Mouse (Mus musculus): ENCODE measurements around the gene Grk2.

Grk2 gene

DNA sequence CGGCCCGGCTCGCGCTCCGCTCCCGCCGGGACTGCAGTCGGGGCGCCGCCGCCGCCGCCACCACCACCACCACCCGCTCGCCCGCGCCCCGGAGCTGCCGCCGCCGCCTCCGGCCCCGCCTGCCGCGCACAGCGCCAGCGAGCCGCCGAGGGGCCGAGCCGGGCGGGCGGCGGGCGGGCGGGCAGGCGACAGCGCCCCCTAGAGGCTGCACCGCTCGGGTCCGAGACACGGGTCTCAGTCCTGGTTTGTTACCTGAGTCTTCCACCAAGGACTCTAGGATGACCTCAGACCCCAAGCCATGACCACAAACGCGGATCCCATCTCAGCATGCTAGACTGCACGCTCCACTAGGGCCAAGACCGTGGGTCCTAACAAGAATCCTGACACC is at the start of gene Grk2:
Gene Grk2 (minus strand): TSS at position 33 of the 388 bp plus-strand sequence.
- in situ Hi-C loops (cut with MboI, MseI): no loop called here

- in situ Hi-C loops (cut with MboI, MseI): no loop called here
These were observed 43.4 kb upstream of the Grk2 start for GRCm38 (mm10) chr19:4349455-4349854.

GRCm38 (mm10) chr19:4346479-4346878 is 40.5 kb upstream of the Grk2 start:
- in situ Hi-C loops (cut with MboI, MseI): no loop called here

DNA sequence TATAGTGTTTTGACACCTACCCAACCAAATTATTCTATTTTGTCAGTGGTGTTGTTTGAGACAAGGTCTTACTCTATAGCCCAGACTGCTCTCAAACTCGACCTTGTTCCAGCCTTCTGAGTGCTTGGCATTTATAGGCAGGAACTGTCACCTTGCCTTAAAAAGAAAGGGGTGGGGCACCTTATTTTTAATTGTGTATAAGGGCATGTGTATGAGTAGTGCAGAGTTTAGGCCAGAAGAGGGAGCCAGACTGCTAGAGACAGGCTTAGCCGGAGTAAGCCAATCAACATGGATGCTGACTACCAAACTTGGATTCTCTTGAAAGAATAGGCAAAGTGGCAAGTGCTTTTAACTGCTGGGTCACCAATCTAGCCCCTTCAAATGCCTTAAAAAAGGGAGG is 32.1 kb upstream of the Grk2 start:
- in situ Hi-C loops (cut with MboI, MseI): no loop called here

DNA sequence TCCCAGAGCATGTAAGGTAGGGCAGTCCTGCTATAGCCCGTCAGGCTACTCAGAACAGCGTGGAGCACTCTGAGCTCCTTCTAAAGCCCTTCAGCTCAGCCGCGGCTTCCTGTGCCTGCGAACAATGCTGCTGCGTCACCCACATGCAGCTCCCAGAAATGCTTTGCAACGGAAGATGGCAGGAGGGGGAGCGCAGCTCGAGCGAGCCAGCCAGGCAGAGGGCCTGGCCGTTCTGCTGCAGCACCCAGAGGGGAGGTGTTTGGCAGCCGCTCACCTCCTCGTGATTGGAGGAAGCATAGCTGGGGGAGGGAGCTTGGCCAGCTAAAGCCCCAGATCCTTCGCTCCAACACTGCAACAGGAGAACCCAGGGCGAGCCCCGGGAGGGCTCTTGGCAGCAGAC is 27.8 kb upstream of the Grk2 start:
- in situ Hi-C loops (cut with MboI, MseI): no loop called here

DNA sequence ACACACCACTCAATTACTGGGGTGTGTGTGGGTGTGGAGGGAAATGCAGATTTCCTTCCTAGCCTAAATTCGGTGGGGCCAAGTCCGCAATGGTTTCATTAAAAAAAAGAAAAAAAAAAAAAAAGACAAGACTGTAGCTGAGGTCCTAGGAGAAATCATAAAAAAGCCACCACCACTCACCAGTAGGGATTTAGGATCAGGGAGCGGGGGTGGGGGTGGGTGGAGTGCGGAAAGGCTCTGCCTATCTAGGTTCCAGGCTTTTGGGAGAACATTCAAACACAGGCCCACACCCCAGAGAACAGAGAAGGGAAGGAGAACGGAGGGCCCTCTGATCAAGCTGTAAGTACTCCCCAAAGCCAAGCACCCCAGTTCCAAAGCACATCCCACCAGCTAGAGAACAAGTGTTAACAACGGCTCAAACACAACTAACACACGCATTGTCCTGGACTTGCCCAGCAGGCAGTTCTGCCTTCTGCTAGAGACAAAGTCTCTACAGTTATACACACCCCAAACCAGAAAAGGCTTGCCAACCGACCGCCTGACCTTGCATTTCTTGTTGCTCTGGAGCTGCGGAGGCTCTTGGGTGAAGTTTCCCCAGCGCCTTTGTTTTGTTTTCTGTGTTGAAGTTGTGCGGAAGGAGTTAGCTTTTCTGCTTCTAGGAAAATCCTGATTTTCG is 27.2 kb upstream of the Grk2 start:
- in situ Hi-C loops (cut with MboI, MseI): no loop called here

GRCm38 (mm10) chr19:4332653-4333052 is 26.6 kb upstream of the Grk2 start:
- in situ Hi-C loops (cut with MboI, MseI): no loop called here

DNA sequence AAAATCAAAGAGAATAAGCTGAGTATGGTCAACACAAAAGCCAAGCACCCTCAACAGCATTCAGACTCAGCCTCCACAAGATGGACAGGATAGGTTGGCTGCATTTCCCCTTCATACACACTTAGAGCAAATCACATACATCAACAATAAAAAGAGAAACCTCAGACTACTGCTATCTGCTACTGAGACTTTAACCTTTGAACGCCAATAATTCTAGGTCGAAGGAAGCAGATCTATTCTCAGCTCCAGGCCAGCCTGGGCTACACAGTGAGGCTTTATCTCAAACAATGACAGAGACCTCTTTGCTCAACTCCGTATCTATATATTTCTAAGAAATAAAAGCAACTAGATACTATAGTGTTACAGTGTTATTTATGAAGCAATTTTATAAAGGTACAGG is 25.3 kb upstream of the Grk2 start:
- in situ Hi-C loops (cut with MboI, MseI): no loop called here

- in situ Hi-C loops (cut with MboI, MseI): no loop called here
These were observed 24.6 kb upstream of the Grk2 start for GRCm38 (mm10) chr19:4330603-4331002.

DNA sequence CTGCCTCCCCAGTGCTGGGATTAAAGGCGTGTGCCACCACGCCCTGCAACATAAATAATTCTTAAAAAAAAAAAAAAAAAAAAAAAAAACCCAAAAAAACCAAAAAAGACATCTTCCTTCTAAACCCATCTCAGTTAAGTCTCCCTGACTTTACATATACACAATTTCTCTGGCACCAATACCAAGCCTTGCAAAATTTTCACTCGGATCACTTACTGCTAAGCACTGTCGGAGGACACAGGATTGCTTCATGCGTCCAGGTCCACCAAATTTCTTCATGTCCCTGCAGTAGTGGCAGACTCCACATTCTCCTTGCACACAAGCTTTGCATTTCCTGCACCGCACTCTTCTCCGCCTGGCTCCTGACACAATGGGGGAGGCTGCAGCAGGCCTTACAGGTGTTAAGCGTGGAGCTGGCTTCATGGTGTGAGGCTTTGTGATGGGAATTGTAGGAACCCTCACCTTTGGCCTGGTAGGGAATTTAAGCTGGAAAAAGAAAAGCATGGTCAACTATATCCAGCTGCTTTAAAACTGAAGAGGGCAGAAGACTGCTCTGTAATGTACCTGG is 22.8 kb upstream of the Grk2 start:
- in situ Hi-C loops (cut with MboI, MseI): no loop called here

DNA sequence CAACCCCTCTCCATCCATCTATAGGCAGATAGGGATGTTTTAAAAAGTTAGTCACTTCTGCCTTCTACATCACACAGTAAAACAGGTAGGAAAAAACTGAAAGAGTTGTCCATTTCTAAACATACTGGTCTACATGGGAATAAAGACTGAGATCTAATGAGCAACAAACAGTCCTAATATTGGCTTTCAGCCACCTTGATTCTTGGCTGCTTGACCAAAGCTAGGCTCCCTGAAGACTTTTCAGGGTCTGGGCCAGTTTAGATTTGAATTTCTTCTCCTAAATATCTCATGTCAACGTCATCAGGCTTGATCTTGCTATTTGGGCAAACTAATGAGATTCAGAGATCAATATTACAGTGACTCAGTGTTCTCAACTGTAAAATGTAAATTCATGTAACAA is 20.9 kb upstream of the Grk2 start:
- in situ Hi-C loops (cut with MboI, MseI): no loop called here

GRCm38 (mm10) chr19:4326106-4326505 is 20.1 kb upstream of the Grk2 start:
- in situ Hi-C loops (cut with MboI, MseI): no loop called here

- in situ Hi-C loops (cut with MboI, MseI): no loop called here
These were observed 16.1 kb upstream of the Grk2 start for GRCm38 (mm10) chr19:4322134-4322533.

GRCm38 (mm10) chr19:4321622-4322021 is 15.6 kb upstream of the Grk2 start:
- in situ Hi-C loops (cut with MboI, MseI): no loop called here

- in situ Hi-C loops (cut with MboI, MseI): no loop called here
These were observed 13.2 kb upstream of the Grk2 start for GRCm38 (mm10) chr19:4319272-4319671.

GRCm38 (mm10) chr19:4317181-4317580 is 11.2 kb upstream of the Grk2 start:
- in situ Hi-C loops (cut with MboI, MseI): no loop called here

DNA sequence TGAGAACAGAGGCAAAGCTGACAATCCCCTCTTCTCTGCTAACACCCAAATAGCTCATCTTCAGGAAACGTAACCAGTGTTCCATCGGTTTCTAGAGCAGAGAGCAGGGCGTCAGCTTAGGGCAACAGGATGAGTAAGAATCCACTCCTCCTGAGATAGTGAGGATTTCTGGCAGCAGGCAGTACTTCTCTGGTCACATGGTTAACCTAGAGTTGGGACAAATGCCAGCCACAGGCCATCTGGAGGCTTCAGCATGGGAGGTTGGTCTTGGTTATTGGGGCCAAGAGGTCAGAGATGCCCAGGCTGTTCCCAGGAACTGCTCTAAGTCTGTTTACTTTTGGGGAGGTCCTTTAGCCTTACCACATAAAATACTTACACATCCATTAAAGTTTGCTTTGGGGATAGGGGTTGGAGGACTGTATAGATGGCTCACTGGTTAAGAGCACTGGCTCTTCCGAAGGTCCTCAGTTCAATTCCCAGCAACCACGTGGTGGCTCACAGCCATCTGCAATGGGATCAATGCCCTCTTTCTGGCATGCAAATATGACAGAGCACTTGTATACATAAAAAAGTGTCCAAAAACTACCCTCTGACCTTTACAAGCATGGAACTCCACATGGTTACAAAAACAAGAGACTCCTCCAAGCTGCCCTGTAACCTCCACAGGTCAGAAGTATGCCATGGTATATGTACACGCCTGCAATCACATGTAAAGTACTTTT is 9.4 kb upstream of the Grk2 start:
- in situ Hi-C loops (cut with MboI, MseI): no loop called here

GRCm38 (mm10) chr19:4309776-4310185 is 3.8 kb upstream of the Grk2 start:
- in situ Hi-C loops (cut with MboI, MseI): loop anchor here (5.0 kb wide), 1 partner anchor 52 kb away; no protein-coding TSS in a partner anchor

DNA sequence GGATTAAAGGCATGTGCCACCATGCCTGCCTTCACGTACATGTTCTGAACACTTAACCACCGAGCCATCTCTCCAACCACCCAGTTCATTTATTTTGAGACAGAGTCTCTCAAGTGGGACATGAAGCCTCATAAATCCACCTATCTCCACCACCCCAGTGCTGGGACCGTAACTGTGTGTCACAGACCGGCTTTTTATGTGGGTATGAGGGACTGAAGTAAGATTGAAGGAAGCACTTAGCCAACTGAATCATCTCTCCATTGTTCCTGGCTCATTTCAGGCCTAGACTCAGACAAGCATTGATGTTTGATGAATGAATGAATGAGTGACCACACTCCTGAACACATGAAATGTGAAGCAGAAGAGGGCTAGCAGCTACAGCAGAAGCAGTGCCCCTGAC is 3.3 kb upstream of the Grk2 start:
- in situ Hi-C loops (cut with MboI, MseI): no loop called here

GRCm38 (mm10) chr19:4305491-4306189 is 382 bp downstream of the Grk2 start:
- in situ Hi-C loops (cut with MboI, MseI): no loop called here

- in situ Hi-C loops (cut with MboI, MseI): no loop called here
These were observed 1.1 kb downstream of the Grk2 start for GRCm38 (mm10) chr19:4304871-4305321.

GRCm38 (mm10) chr19:4304251-4304821 is 1.7 kb downstream of the Grk2 start:
- in situ Hi-C loops (cut with MboI, MseI): no loop called here
